Mouse (Mus musculus): Measurements from ENCODE around the gene Ttll13. TPM values are rescaled to one million over a fixed set of nuclear protein-coding genes. Genes with fewer than 3 reads are reported as not detected.

The Ttll13 gene
- total and polyA plus RNA-seq, 3 experiments: 0.39 to 0.40 TPM; not detected in 1

GRCm38 (mm10) chr7:80281646-80282045 lies 35.5 kb downstream of the Ttll13 start:
- TF ChIP-seq EP300 (IDR thresholded peaks at IDR 0.05; ENCODE audit: low read depth in 1 of 2, low read length in 2 of 2): no peak
- no peak for TF ChIP-seq POLR2AphosphoS5 (IDR thresholded peaks at IDR 0.05; ENCODE audit: borderline replicate concordance, low read depth, low read length)
- no peak for TF ChIP-seq MAX (IDR thresholded peaks at IDR 0.05; ENCODE audit: low read length)
- no peak for TF ChIP-seq TBP (IDR thresholded peaks at IDR 0.05; ENCODE audit: low read depth, low read length)
- no peak for TF ChIP-seq RAD21 (IDR thresholded peaks at IDR 0.05; ENCODE audit: low read depth, low read length)
- TF ChIP-seq MEF2A (IDR thresholded peaks at IDR 0.05; ENCODE audit: extremely low read depth, insufficient replicate concordance, low read depth, low read length, poor library complexity, severe bottlenecking): no peak
- TF ChIP-seq KAT2A (conservative IDR thresholded peaks at IDR 0.05; ENCODE audit: low read depth, low read length): no peak
- Histone ChIP-seq H3K4me3 (ENCODE audit: control insufficient read depth in 1 of 2, insufficient read depth in 1 of 2, low read depth in 2 of 2, low read length in 2 of 2) (no peak overlapping the region), H3K27me3 (ENCODE audit: control insufficient read depth in 1 of 2, insufficient read depth in 2 of 2, low read length in 2 of 2) (no peaks in the 10 kb centered on the region), H3K79me2 (ENCODE audit: control insufficient read depth, insufficient read depth, low read length, poor library complexity) (no peaks in the 10 kb centered on the region), H3K36me3 (ENCODE audit: control insufficient read depth in 1 of 2, insufficient read depth in 2 of 2, low read length in 2 of 2) (peaks cover 0 to 22% of the 10 kb centered on the region in 2 experiments; a peak in 2 of 4 replicates), H3K4me1 (ENCODE audit: control insufficient read depth in 1 of 2, insufficient read depth in 2 of 2, low read length in 2 of 2) (no peaks in the 10 kb centered on the region), H3K27ac (ENCODE audit: control insufficient read depth, low read depth, low read length) (no peak overlapping the region), H3K9me3 (replicated peaks; ENCODE audit: insufficient read depth, low read length) (no peaks in the 10 kb centered on the region), H3K9ac (ENCODE audit: control insufficient read depth, low read depth, low read length, poor library complexity, severe bottlenecking) (no peak overlapping the region)
- DNase-seq (ENCODE audit: low read depth, low spot score): no peak

- Histone ChIP-seq H3K36me3 (ENCODE audit: control insufficient read depth in 1 of 2, insufficient read depth in 2 of 2, low read length in 2 of 2) (peaks cover 0 to 20% of the 10 kb centered on the region in 2 experiments; a peak in 2 of 4 replicates), H3K9ac (ENCODE audit: control insufficient read depth, low read depth, low read length, poor library complexity, severe bottlenecking) (no peak overlapping the region), H3K9me3 (replicated peaks; ENCODE audit: insufficient read depth, low read length) (no peaks in the 10 kb centered on the region), H3K27ac (ENCODE audit: control insufficient read depth, low read depth, low read length) (no peak overlapping the region), H3K4me3 (ENCODE audit: control insufficient read depth in 1 of 2, insufficient read depth in 1 of 2, low read depth in 2 of 2, low read length in 2 of 2) (no peak overlapping the region), H3K79me2 (ENCODE audit: control insufficient read depth, insufficient read depth, low read length, poor library complexity) (no peaks in the 10 kb centered on the region), H3K4me1 (ENCODE audit: control insufficient read depth in 1 of 2, insufficient read depth in 2 of 2, low read length in 2 of 2) (no peaks in the 10 kb centered on the region), H3K27me3 (ENCODE audit: control insufficient read depth in 1 of 2, insufficient read depth in 2 of 2, low read length in 2 of 2) (no peaks in the 10 kb centered on the region)
- no peak for TF ChIP-seq GATA1 (IDR thresholded peaks at IDR 0.05; ENCODE audit: low read depth, low read length)
- TF ChIP-seq HCFC1 (IDR thresholded peaks at IDR 0.05; ENCODE audit: low read depth, low read length): no peak
- TF ChIP-seq MYC (IDR thresholded peaks at IDR 0.05; ENCODE audit: low read depth, low read length): no peak
- no peak for TF ChIP-seq BHLHE40 (IDR thresholded peaks at IDR 0.05; ENCODE audit: borderline replicate concordance, low read depth, low read length)
- TF ChIP-seq CHD1 (IDR thresholded peaks at IDR 0.05; ENCODE audit: low read depth, low read length): no peak
- no peak for DNase-seq (ENCODE audit: low read depth, low spot score)
These were observed 37.2 kb downstream of the Ttll13 start for GRCm38 (mm10) chr7:80283226-80283918.

- peaks cover 0 to 21% of the 10 kb centered on the region in 2 experiments; a peak in 2 of 4 replicates for H3K36me3 ChIP-seq (ENCODE audit: control insufficient read depth in 1 of 2, insufficient read depth in 2 of 2, low read length in 2 of 2)
- DNase-seq (ENCODE audit: low read depth, low spot score): no peak
These were observed 38.2 kb downstream of the Ttll13 start for GRCm38 (mm10) chr7:80284391-80284790.

More at GRCm38 (mm10) chr7:80284391-80284790, 38.2 kb downstream of the Ttll13 start:
- H3K4me3 ChIP-seq (ENCODE audit: control insufficient read depth in 1 of 2, insufficient read depth in 1 of 2, low read depth in 2 of 2, low read length in 2 of 2): no peak overlapping the region
- no peak overlapping the region for H3K27ac ChIP-seq (ENCODE audit: control insufficient read depth, low read depth, low read length)
- no peaks in the 10 kb centered on the region for H3K9me3 ChIP-seq (replicated peaks; ENCODE audit: insufficient read depth, low read length)
- no peaks in the 10 kb centered on the region for H3K4me1 ChIP-seq (ENCODE audit: control insufficient read depth in 1 of 2, insufficient read depth in 2 of 2, low read length in 2 of 2)
- no peaks in the 10 kb centered on the region for H3K79me2 ChIP-seq (ENCODE audit: control insufficient read depth, insufficient read depth, low read length, poor library complexity)
- H3K27me3 ChIP-seq (ENCODE audit: control insufficient read depth in 1 of 2, insufficient read depth in 2 of 2, low read length in 2 of 2): no peaks in the 10 kb centered on the region
- TF ChIP-seq GATA1 (IDR thresholded peaks at IDR 0.05; ENCODE audit: low read depth, low read length) (no peak), USF2 (IDR thresholded peaks at IDR 0.05; ENCODE audit: borderline replicate concordance in 1 of 2, insufficient read depth in 1 of 2, low read depth in 1 of 2, low read length in 2 of 2) (no peak), UBTF (IDR thresholded peaks at IDR 0.05; ENCODE audit: borderline replicate concordance, insufficient read depth, low read depth, low read length) (no peak), EP300 (IDR thresholded peaks at IDR 0.05; ENCODE audit: low read depth in 1 of 2, low read length in 2 of 2) (no peak), MAX (IDR thresholded peaks at IDR 0.05; ENCODE audit: low read length) (no peak), NRF1 (IDR thresholded peaks at IDR 0.05; ENCODE audit: insufficient read depth, low read depth, low read length, poor library complexity, severe bottlenecking) (no peak), ZNF384 (IDR thresholded peaks at IDR 0.05; ENCODE audit: low read depth, low read length) (no peak), MAZ (IDR thresholded peaks at IDR 0.05; ENCODE audit: low read depth, low read length) (no peak), NELFE (IDR thresholded peaks at IDR 0.05; ENCODE audit: low read depth, low read length) (no peak), RCOR1 (IDR thresholded peaks at IDR 0.05; ENCODE audit: low read depth, low read length) (no peak), USF1 (IDR thresholded peaks at IDR 0.05; ENCODE audit: low read depth, low read length) (no peak), ETS1 (IDR thresholded peaks at IDR 0.05; ENCODE audit: low read depth, low read length) (no peak), TBP (IDR thresholded peaks at IDR 0.05; ENCODE audit: low read depth, low read length) (no peak), MYB (IDR thresholded peaks at IDR 0.05; ENCODE audit: low read depth, low read length) (no peak), CTCF (IDR thresholded peaks at IDR 0.05 in 2 of 3, conservative IDR thresholded peaks at IDR 0.05 in 1 of 3; ENCODE audit: control insufficient read depth in 1 of 3, insufficient read depth in 1 of 3, low read depth in 2 of 3, low read length in 3 of 3, poor library complexity in 1 of 3, severe bottlenecking in 1 of 3) (no peak), MYC (IDR thresholded peaks at IDR 0.05; ENCODE audit: low read depth, low read length) (no peak), SMC3 (IDR thresholded peaks at IDR 0.05; ENCODE audit: low read depth, low read length) (no peak)
- H3K9ac ChIP-seq (ENCODE audit: control insufficient read depth, low read depth, low read length, poor library complexity, severe bottlenecking): no peak overlapping the region

All from MEL (cell line).